Mouse (Mus musculus) kidney, embryonic 16.5 days (tissue): ENCODE data around the gene Tbxas1. TPM values are rescaled to one million over a fixed set of nuclear protein-coding genes. Genes with fewer than 3 reads are reported as not detected.
A peak's percentile ranks its signal among the peaks of the same experiment; 100 is the strongest.

ENCODE experiments used
- ATAC-seq: fragments of 200-750 bp; cut with Nextera tagmentation; 2 replicates; pipeline ENCODE4 v1.8.0; 2017; ENCODE audit warnings: moderate TSS enrichment; ENCODE audit not compliant: low FRiP score, low TSS enrichment
- H3K27ac ChIP-seq: fragments of 300-500 bp; sonication (generic); 2 replicates; pipeline ENCODE4 v1.5.1; 2014; ENCODE audit warnings: low read length
- H3K27me3 ChIP-seq: fragments of 300-500 bp; sonication (generic); 2 replicates; pipeline ENCODE4 v1.6.1; 2014; ENCODE audit warnings: low read length, control low read depth, mixed read lengths; ENCODE audit not compliant: insufficient read depth
- H3K36me3 ChIP-seq: fragments of 300-500 bp; sonication (generic); 2 replicates; pipeline ENCODE4 v1.6.1; 2014; ENCODE audit warnings: low read length, control low read depth, mixed read lengths; ENCODE audit not compliant: insufficient read depth
- H3K4me1 ChIP-seq: fragments of 300-500 bp; sonication (generic); 2 replicates; pipeline ENCODE4 v1.6.1; 2014; ENCODE audit warnings: low read length, control low read depth, mixed read lengths; ENCODE audit not compliant: insufficient read depth
- H3K4me2 ChIP-seq: fragments of 300-500 bp; sonication (generic); replicated peaks from 2 replicates; pipeline ENCODE4 v1.6.1; 2014; ENCODE audit warnings: low read depth, low read length
- H3K4me3 ChIP-seq: fragments of 300-500 bp; sonication (generic); 2 replicates; pipeline ENCODE4 v1.5.1; 2014; ENCODE audit warnings: mild to moderate bottlenecking, low read length
- H3K9ac ChIP-seq: fragments of 300-500 bp; sonication (generic); replicated peaks from 2 replicates; pipeline ENCODE4 v1.6.1; 2014; ENCODE audit warnings: low read length
- H3K9me3 ChIP-seq: fragments of 300-500 bp; sonication (generic); 2 replicates; pipeline ENCODE4 v1.6.1; 2016; ENCODE audit warnings: low read length, control low read depth
- WGBS: fragments of 180-500 bp; shearing (Covaris S2); extraction: QIAGEN DNeasy Blood & Tissue Kit; methylation state at CpG from one replicate; pipeline ENCODE4 v1.1.7; 2014; 5-methylcytosine and 5-hydroxymethylcytosine counted together
- polyA plus RNA-seq: library from polyadenylated mRNA; unstranded; fragments of >200 nt; fragmentation: Nextera tagmentation; extraction: Ambion mirVana; gene quantifications from 2 replicates; pipeline ENCODE4 v1.2.1, GENCODE M21; 2015

Tbxas1 gene
- polyA plus RNA-seq, 1 experiment from 2014 or later: 9.2 TPM

DNA sequence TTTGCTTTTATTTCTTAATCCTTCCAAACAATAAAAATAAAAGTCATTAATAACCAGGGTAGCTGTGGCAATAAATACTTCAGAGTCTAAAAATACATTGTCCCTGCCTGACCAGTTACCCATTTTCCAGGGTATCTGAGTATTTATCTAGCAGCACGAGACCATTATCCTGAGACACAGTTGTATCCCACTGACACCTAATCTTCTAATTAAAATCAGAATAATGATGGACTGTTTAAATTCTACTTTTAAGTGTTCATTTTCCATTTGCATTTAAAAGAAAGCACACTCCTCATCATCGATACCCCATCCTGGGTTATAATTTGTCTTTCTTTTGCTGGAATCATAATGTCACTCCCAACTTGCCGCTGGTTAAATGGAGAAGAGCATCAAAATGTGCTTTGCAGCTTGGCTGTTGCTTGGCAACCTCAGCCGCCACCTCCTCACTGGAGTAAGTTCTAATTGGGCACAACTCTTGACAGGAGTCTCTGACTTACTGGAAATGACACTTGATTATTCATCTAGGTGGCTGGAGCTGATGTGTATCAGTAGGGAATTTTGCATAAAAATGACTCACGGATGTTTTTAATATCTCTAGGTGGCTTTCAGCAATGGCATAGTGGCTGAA, 130.9 kb downstream of the Tbxas1 start:
- Histone ChIP-seq H3K4me2 (no peak overlapping the region), H3K9ac (no peak overlapping the region), H3K9me3 (no peaks in the 10 kb centered on the region), H3K36me3 (no peaks in the 10 kb centered on the region), H3K27ac (0 out of 2 replicates have a peak overlapping the region, but pooled peaks have one; percentile 17), H3K4me3 (no peak overlapping the region), H3K4me1 (peaks cover 35% of the 10 kb centered on the region; the same call in 1 of the 2 replicates), H3K27me3 (no peaks in the 10 kb centered on the region)
- WGBS: 74% methylated on average over 5 of the region's 5 CpGs
- ATAC-seq: no peak

GRCm38 (mm10) chr6:39007223-39007622, 132.0 kb downstream of the Tbxas1 start:
- no peaks in the 10 kb centered on the region for H3K27me3 ChIP-seq
- no peak overlapping the region for H3K9ac ChIP-seq
- WGBS: 10% methylated on average over 5 of the region's 5 CpGs
- H3K27ac ChIP-seq: peak overlapping the region; percentile 42
- H3K4me2 ChIP-seq: no peak overlapping the region
- H3K36me3 ChIP-seq: no peaks in the 10 kb centered on the region
- no peaks in the 10 kb centered on the region for H3K9me3 ChIP-seq
- peak; percentile 84 for ATAC-seq
- H3K4me1 ChIP-seq: peaks cover 35% of the 10 kb centered on the region; the same call in 1 of the 2 replicates
- H3K4me3 ChIP-seq: no peak overlapping the region

GRCm38 (mm10) chr6:39008116-39008515, 132.9 kb downstream of the Tbxas1 start:
- Histone ChIP-seq H3K9ac (no peak overlapping the region), H3K4me2 (no peak overlapping the region), H3K27ac (peak overlapping the region; percentile 42; the same call in 1 of the 2 replicates), H3K36me3 (no peaks in the 10 kb centered on the region), H3K4me3 (no peak overlapping the region), H3K9me3 (peaks cover 5% of the 10 kb centered on the region; the same call in 1 of the 2 replicates), H3K4me1 (peaks cover 30% of the 10 kb centered on the region; the same call in 1 of the 2 replicates), H3K27me3 (no peaks in the 10 kb centered on the region)
- ATAC-seq: no peak
- 63% methylated on average over 4 of the region's 4 CpGs for WGBS

DNA sequence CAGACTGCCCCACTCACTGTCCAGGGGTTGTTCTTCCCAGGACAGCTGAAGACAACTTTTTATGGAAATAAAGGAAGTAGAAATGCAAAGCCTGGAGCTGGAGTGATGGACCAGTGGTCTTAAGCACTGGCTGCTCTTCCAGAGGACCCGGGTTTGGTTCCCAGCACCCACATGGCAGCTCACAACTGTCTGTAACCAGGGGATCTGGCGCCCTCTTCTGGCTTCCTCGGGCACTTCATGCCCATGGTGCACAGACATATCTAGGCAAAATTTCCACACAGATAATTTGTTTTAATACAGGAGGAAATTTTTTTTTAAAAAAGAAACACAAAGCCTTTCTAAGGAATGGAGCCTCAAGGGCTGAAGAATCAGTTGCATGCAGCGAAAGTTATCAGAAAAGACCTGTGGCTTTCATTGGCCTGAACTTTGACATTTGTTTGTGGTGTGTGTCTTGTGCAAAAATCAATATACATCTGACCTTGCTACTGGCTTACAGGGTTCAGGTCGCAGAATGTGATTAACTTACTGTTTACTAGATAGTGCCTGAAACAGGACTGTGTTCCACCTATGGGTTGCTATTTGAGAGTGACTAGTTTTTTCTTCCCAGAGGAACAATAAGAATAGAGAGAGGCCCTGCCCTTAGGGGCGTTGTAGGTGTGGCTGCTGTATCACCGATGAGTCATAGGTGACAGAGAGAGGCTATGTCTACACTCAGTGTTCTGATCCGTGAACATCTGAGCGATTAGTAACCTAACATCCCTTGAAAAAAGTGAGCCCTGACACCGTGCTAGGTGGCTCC, 138.0 kb downstream of the Tbxas1 start:
- 88% methylated on average over 10 of the region's 10 CpGs for WGBS
- ATAC-seq: peak; percentile 63
- Histone ChIP-seq H3K4me1 (no peaks in the 10 kb centered on the region), H3K36me3 (no peaks in the 10 kb centered on the region), H3K4me2 (no peak overlapping the region), H3K4me3 (no peak overlapping the region), H3K27me3 (no peaks in the 10 kb centered on the region), H3K9ac (no peak overlapping the region), H3K9me3 (peaks cover 5% of the 10 kb centered on the region; the same call in 1 of the 2 replicates), H3K27ac (no peak overlapping the region)

GRCm38 (mm10) chr6:39017942-39018341, 142.7 kb downstream of the Tbxas1 start:
- no peak overlapping the region for H3K4me3 ChIP-seq
- WGBS: 81% methylated on average over 11 of the region's 11 CpGs
- no peak overlapping the region for H3K9ac ChIP-seq
- no peak for ATAC-seq
- peaks cover 2% of the 10 kb centered on the region; the same call in 1 of the 2 replicates for H3K9me3 ChIP-seq
- no peak overlapping the region for H3K4me2 ChIP-seq
- no peaks in the 10 kb centered on the region for H3K4me1 ChIP-seq
- no peaks in the 10 kb centered on the region for H3K36me3 ChIP-seq
- no peaks in the 10 kb centered on the region for H3K27me3 ChIP-seq
- H3K27ac ChIP-seq: no peak overlapping the region

- Histone ChIP-seq H3K4me1 (no peaks in the 10 kb centered on the region), H3K4me3 (no peak overlapping the region), H3K27ac (no peak overlapping the region), H3K4me2 (no peak overlapping the region), H3K27me3 (no peaks in the 10 kb centered on the region), H3K9ac (no peak overlapping the region), H3K9me3 (no peaks in the 10 kb centered on the region), H3K36me3 (no peaks in the 10 kb centered on the region)
- 73% methylated on average over 7 of the region's 7 CpGs for WGBS
- no peak for ATAC-seq
These were observed 143.6 kb downstream of the Tbxas1 start for GRCm38 (mm10) chr6:39018805-39019204.

DNA sequence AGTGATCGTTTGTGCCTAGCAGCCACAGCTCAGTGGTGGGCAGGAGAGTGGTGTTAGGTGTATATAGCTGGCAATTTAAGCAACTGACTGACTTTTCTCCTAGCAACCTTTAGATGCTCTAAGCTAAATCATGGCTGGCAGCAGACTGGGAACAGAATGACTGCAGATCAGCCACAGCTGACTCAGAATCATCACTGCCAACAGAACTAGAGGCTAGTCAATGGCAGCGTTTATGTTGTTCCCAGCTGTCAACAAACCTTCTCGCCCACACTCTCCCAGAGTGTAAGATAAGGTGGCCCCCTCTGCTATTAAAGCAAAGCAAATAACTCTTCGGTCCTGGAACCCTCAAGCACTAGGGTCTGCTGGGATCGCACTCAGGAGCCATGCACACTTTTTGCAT, 144.0 kb downstream of the Tbxas1 start:
- H3K4me2 ChIP-seq: no peak overlapping the region
- ATAC-seq: no peak
- H3K27me3 ChIP-seq: no peaks in the 10 kb centered on the region
- H3K27ac ChIP-seq: no peak overlapping the region
- H3K9me3 ChIP-seq: no peaks in the 10 kb centered on the region
- H3K9ac ChIP-seq: no peak overlapping the region
- WGBS: 71% methylated on average over 5 of the region's 5 CpGs
- H3K4me1 ChIP-seq: no peaks in the 10 kb centered on the region
- H3K4me3 ChIP-seq: no peak overlapping the region
- H3K36me3 ChIP-seq: no peaks in the 10 kb centered on the region

GRCm38 (mm10) chr6:39021909-39022308, 146.7 kb downstream of the Tbxas1 start:
- 79% methylated on average over 1 of the region's 1 CpGs for WGBS
- Histone ChIP-seq H3K27me3 (no peaks in the 10 kb centered on the region), H3K4me3 (no peak overlapping the region), H3K4me2 (no peak overlapping the region), H3K9me3 (no peaks in the 10 kb centered on the region), H3K4me1 (no peaks in the 10 kb centered on the region), H3K36me3 (no peaks in the 10 kb centered on the region), H3K27ac (no peak overlapping the region), H3K9ac (no peak overlapping the region)
- ATAC-seq: no peak

DNA sequence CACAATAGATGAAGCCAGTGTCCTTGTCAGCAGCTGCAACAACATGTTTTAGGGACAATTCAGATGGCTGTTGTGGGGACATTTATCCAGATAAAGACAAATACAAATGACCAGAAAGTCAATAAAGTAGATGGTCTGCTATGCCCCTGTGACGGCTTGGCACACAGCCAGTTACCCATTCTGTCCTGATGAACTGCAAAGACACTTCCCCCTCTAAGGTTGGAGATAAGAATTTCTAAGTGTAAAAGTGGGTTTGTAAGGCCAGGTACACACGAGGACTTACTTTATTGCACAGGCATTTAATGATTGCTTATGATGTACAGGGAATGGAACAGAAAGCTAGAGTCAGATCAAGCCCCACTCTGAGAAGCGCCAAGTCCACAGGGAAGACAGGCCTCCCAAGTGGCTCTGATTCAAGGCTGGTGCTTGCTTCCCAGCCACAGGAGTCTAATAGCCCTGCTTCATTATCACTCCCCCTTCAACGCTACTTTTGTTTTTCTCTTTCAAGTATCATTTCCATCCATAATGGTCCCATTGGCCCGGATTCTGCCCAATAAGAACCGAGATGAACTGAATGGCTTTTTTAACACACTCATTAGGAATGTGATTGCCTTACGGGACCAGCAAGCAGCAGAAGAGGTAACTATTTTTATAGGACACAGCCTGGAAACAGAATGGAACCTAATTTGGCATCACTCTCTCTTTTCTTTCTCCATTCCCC, 147.4 kb downstream of the Tbxas1 start:
- Histone ChIP-seq H3K27me3 (no peaks in the 10 kb centered on the region), H3K9ac (no peak overlapping the region), H3K9me3 (no peaks in the 10 kb centered on the region), H3K36me3 (no peaks in the 10 kb centered on the region), H3K4me1 (no peaks in the 10 kb centered on the region), H3K4me3 (no peak overlapping the region), H3K27ac (no peak overlapping the region), H3K4me2 (no peak overlapping the region)
- no peak for ATAC-seq
- 69% methylated on average over 7 of the region's 7 CpGs for WGBS
